Comparison of ENCODE assay signal across 8 mouse cellular contexts in genomic region chr10:9117648-9118551, GRCm38 (mm10).
DNase-seq lines count a peak whose midpoint lies in the region; ATAC-seq and TF ChIP-seq lines count a peak whose summit lies in the region.

No protein-coding gene starts in this region.

- no peaks in the 10 kb centered on the region for H3K9me3 ChIP-seq in kidney, postnatal 0 days (replicated peaks; ENCODE audit: low read length)
- no peaks in the 10 kb centered on the region for H3K9me3 ChIP-seq in embryonic facial prominence, embryonic 11.5 days (replicated peaks; ENCODE audit: control insufficient read depth, low read length)
- no peaks in the 10 kb centered on the region for H3K9me3 ChIP-seq in hindbrain, embryonic 15.5 days

- H3K36me3 ChIP-seq in kidney, postnatal 0 days (ENCODE audit: insufficient read depth, low read length), result no peaks in the 10 kb centered on the region
- H3K36me3 ChIP-seq in embryonic facial prominence, embryonic 11.5 days (replicated peaks; ENCODE audit: control insufficient read depth, insufficient read depth, low read depth, low read length), result no peaks in the 10 kb centered on the region
- H3K36me3 ChIP-seq in hindbrain, embryonic 15.5 days, result no peaks in the 10 kb centered on the region

- H3K4me2 ChIP-seq in kidney, postnatal 0 days (ENCODE audit: low read length), result peak overlapping the region; percentile 53
- H3K4me2 ChIP-seq in embryonic facial prominence, embryonic 11.5 days (ENCODE audit: low read depth, low read length), result peak overlapping the region; percentile 23
- H3K4me2 ChIP-seq in hindbrain, embryonic 15.5 days, result peak overlapping the region; percentile 54

- H3K4me1 ChIP-seq in kidney, postnatal 0 days (replicated peaks; ENCODE audit: insufficient read depth, low read length), result no peaks in the 10 kb centered on the region
- H3K4me1 ChIP-seq in embryonic facial prominence, embryonic 11.5 days (ENCODE audit: control insufficient read depth, insufficient read depth, low read length), result no peaks in the 10 kb centered on the region
- H3K4me1 ChIP-seq in hindbrain, embryonic 15.5 days (replicated peaks), result peaks cover 19% of the 10 kb centered on the region

- peak; percentile 74; the same call in 1 of the 2 replicates for ATAC-seq in kidney, postnatal 0 days (replicated peaks; ENCODE audit: low FRiP score, low read depth)
- peak; percentile 91 for ATAC-seq in embryonic facial prominence, embryonic 11.5 days (replicated peaks; ENCODE audit: insufficient number of reproducible peaks, low FRiP score, low TSS enrichment, low read depth)
- peak; percentile 87 for ATAC-seq in hindbrain, embryonic 15.5 days (ENCODE audit: low FRiP score, low read depth)

- TF ChIP-seq CTCF in kidney, postnatal 0 days (IDR thresholded peaks at IDR 0.05; ENCODE audit: low read depth), result no peak

- peak overlapping the region; percentile 23 for H3K4me3 ChIP-seq in kidney, postnatal 0 days (replicated peaks; ENCODE audit: low read depth, low read length)
- peak overlapping the region; percentile 21 for H3K4me3 ChIP-seq in embryonic facial prominence, embryonic 11.5 days (ENCODE audit: low read depth, low read length)
- H3K4me3 ChIP-seq in hindbrain, embryonic 15.5 days, result peak overlapping the region; percentile 29

- H3K9ac ChIP-seq in kidney, postnatal 0 days (ENCODE audit: low read depth, low read length), result no peak overlapping the region
- peak overlapping the region; percentile 37; the same call in 1 of the 2 replicates for H3K9ac ChIP-seq in embryonic facial prominence, embryonic 11.5 days (replicated peaks; ENCODE audit: low read length)
- H3K9ac ChIP-seq in hindbrain, embryonic 15.5 days, result peak overlapping the region; percentile 9; the same call in 1 of the 2 replicates

- no peaks in the 10 kb centered on the region for H3K27me3 ChIP-seq in kidney, postnatal 0 days (ENCODE audit: insufficient read depth, low read length)
- no peaks in the 10 kb centered on the region for H3K27me3 ChIP-seq in embryonic facial prominence, embryonic 11.5 days (ENCODE audit: control insufficient read depth, insufficient read depth, low read length)
- H3K27me3 ChIP-seq in hindbrain, embryonic 15.5 days, result no peaks in the 10 kb centered on the region

- peak; percentile 46 for DNase-seq in kidney, postnatal 0 days (ENCODE audit: low spot score)
- no peak for DNase-seq in kidney, adult 18-20 months
- DNase-seq in embryonic facial prominence, embryonic 11.5 days (ENCODE audit: low spot score), result peak; percentile 70
- peak; percentile 6 for DNase-seq in lung, postnatal 10 days
- no peak for DNase-seq in thymus, postnatal 4 days
- no peak for DNase-seq in layer of hippocampus, adult 9-10 months (ENCODE audit: low spot score)
- no peak for DNase-seq in urinary bladder, adult 2 months (ENCODE audit: low spot score)

- no peak overlapping the region for H3K27ac ChIP-seq in kidney, postnatal 0 days
- H3K27ac ChIP-seq in embryonic facial prominence, embryonic 11.5 days (replicated peaks; ENCODE audit: low read depth, low read length), result no peak overlapping the region
- peak overlapping the region; percentile 20; the same call in 1 of the 2 replicates for H3K27ac ChIP-seq in hindbrain, embryonic 15.5 days (replicated peaks)

- whole genome bisulfite sequencing in kidney, postnatal 0 days, result 27% methylated on average over 14 of the region's 14 CpGs
- 30% methylated on average over 14 of the region's 14 CpGs for WGBS in embryonic facial prominence, embryonic 11.5 days
- 18% methylated on average over 14 of the region's 14 CpGs for WGBS in hindbrain, embryonic 15.5 days

Comparison
In these comparisons a context has a peak if more than half of its experiments do, and no peak if none do; other contexts are left out.
1. DNase-seq: peak in kidney, postnatal 0 days (single experiment), embryonic facial prominence, embryonic 11.5 days (single experiment) and lung, postnatal 10 days (single experiment); none in kidney, adult 18-20 months (single experiment), thymus, postnatal 4 days (single experiment), layer of hippocampus, adult 9-10 months (single experiment) and urinary bladder, adult 2 months (single experiment).
2. Peak in every context shown above with its lines, with median percentiles within 50 percentile points of each other: ATAC-seq, H3K4me2 ChIP-seq and H3K4me3 ChIP-seq.